Mouse (Mus musculus) G1E (cell line): Measurements from ENCODE around the gene Lef1.

Source experiments
- CTCF ChIP-seq: IDR thresholded peaks from 2 replicates; pipeline ENCODE4 v1.5.1; 2012; ENCODE audit warnings: low read depth, low read length, inconsistent platforms, mixed read lengths
- GATA1 ChIP-seq: IDR thresholded peaks from 2 replicates; pipeline ENCODE4 v1.6.1; 2012; ENCODE audit warnings: borderline replicate concordance, low read length, inconsistent platforms, mixed read lengths
- GATA2 ChIP-seq: IDR thresholded peaks from 2 replicates; pipeline ENCODE4 v1.6.1; 2012; ENCODE audit warnings: low read depth, low read length, inconsistent platforms, borderline replicate concordance
- POLR2AphosphoS5 ChIP-seq: IDR thresholded peaks from 2 replicates; pipeline ENCODE4 v1.6.1; 2012; ENCODE audit warnings: low read depth, low read length, inconsistent platforms; ENCODE audit not compliant: insufficient replicate concordance
- TAL1 ChIP-seq: conservative IDR thresholded peaks from 2 replicates; pipeline ENCODE4 v1.6.1; 2012; ENCODE audit warnings: low read depth, low read length, inconsistent platforms, mixed read lengths

GRCm38 (mm10) chr3:131245766-131246578, 135.7 kb downstream of the Lef1 start:
- TF ChIP-seq CTCF (peak; percentile 48), GATA1 (no peak), TAL1 (no peak), POLR2AphosphoS5 (no peak), GATA2 (no peak)
